Comparison of ENCODE assay signal across 11 mouse cellular contexts in the genomic region with DNA sequence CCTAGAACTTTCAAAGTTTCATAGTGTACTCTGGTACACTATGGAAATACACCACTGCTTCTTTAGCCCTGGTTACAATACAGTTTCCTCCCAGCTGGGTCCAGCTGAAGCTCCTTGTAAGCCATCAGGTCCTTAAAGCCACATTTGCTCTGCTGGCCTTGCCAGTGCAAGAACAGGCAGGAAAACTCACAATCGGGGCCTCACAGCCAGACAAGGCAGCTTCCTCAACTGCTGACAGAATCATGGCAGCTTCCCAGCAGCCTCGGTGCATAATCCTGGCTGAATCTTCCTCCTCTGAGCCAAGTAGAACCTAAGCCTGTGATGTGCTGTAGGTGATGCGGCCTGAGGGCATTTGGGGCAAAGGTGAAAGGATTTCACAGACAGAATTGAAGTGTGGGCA.
DNase-seq lines count a peak whose midpoint lies in the region; ATAC-seq and TF ChIP-seq lines count a peak whose summit lies in the region.
"Had no signal": no experiment of that assay in that cellular context is flagged by ENCODE, and none has a peak within 500 bp of the region (broad histone marks: within the 10 kb centered on the region; RNA-seq: fewer than 3 reads in every experiment).

No protein-coding gene starts in this region.

- WGBS in intestine, embryonic 14.5 days, result 56% methylated on average over 3 of the region's 3 CpGs
- 42% methylated on average over 3 of the region's 3 CpGs for WGBS in intestine, postnatal 0 days
- 41% methylated on average over 3 of the region's 3 CpGs for WGBS in heart, embryonic 13.5 days
- WGBS in lung, embryonic 14.5 days, result 41% methylated on average over 3 of the region's 3 CpGs

- H3K9ac ChIP-seq in intestine, embryonic 14.5 days (ENCODE audit: low read length), result no peak overlapping the region
- no peak overlapping the region for H3K9ac ChIP-seq in intestine, postnatal 0 days (ENCODE audit: low read depth, low read length)
- H3K9ac ChIP-seq in heart, embryonic 13.5 days, result no peak overlapping the region
- H3K9ac ChIP-seq in lung, embryonic 14.5 days, result no peak overlapping the region
- H3K9ac ChIP-seq: liver, embryonic 13.5 days had no signal

- no peak for DNase-seq in intestine, embryonic 14.5 days (ENCODE audit: low spot score)
- peak; percentile 78 for DNase-seq in brain, embryonic 14.5 days (ENCODE audit: low read depth)
- peak; percentile 87 for DNase-seq in lung, embryonic 14.5 days
- DNase-seq in neural tube, embryonic 10.5 days (ENCODE audit: extremely low spot score, low spot score), result no peak
- no peak for DNase-seq in gastrocnemius, postnatal 4 days (ENCODE audit: low spot score in 2 of 2)
- DNase-seq: adrenal gland, adult 8-10 months; liver, embryonic 13.5 days; right cerebral cortex, adult 18-20 months; thymus, adult 18-20 months had no signal

- H3K27ac ChIP-seq in intestine, embryonic 14.5 days (ENCODE audit: low read depth), result 0 out of 2 replicates have a peak overlapping the region, but pooled peaks have one; percentile 3
- no peak overlapping the region for H3K27ac ChIP-seq in intestine, postnatal 0 days (ENCODE audit: low read depth, low read length)
- H3K27ac ChIP-seq in heart, embryonic 13.5 days (replicated peaks), result peak overlapping the region; percentile 58; the same call in 1 of the 2 replicates
- peak overlapping the region; percentile 56; the same call in 1 of the 2 replicates for H3K27ac ChIP-seq in lung, embryonic 14.5 days (ENCODE audit: low read depth)
- H3K27ac ChIP-seq: liver, embryonic 13.5 days had no signal

- H3K27me3 ChIP-seq in intestine, embryonic 14.5 days (replicated peaks; ENCODE audit: control insufficient read depth, insufficient read depth, low read length), result no peaks in the 10 kb centered on the region
- no peaks in the 10 kb centered on the region for H3K27me3 ChIP-seq in intestine, postnatal 0 days (replicated peaks; ENCODE audit: control insufficient read depth, insufficient read depth, low read length)
- H3K27me3 ChIP-seq in heart, embryonic 13.5 days (replicated peaks), result no peaks in the 10 kb centered on the region
- H3K27me3 ChIP-seq in lung, embryonic 14.5 days (ENCODE audit: insufficient read depth, low read length), result no peaks in the 10 kb centered on the region
- H3K27me3 ChIP-seq: liver, embryonic 13.5 days had no signal

- no peak overlapping the region for H3K4me3 ChIP-seq in intestine, embryonic 14.5 days (ENCODE audit: low read depth, low read length)
- no peak overlapping the region for H3K4me3 ChIP-seq in intestine, postnatal 0 days (ENCODE audit: low read depth, low read length)
- H3K4me3 ChIP-seq in heart, embryonic 13.5 days, result no peak overlapping the region
- H3K4me3 ChIP-seq in lung, embryonic 14.5 days (ENCODE audit: low read depth, low read length), result no peak overlapping the region
- H3K4me3 ChIP-seq: liver, embryonic 13.5 days had no signal

- no peak for TF ChIP-seq CTCF in intestine, postnatal 0 days (IDR thresholded peaks at IDR 0.05; ENCODE audit: low read depth)
- TF ChIP-seq CTCF in brain, embryonic 14.5 days (IDR thresholded peaks at IDR 0.05; ENCODE audit: borderline replicate concordance, extremely low read depth, insufficient read depth, insufficient read length), result no peak
- TF ChIP-seq CTCF in lung, embryonic 14.5 days (IDR thresholded peaks at IDR 0.05; ENCODE audit: low read depth), result no peak

- TF ChIP-seq POLR2A in brain, embryonic 14.5 days (IDR thresholded peaks at IDR 0.05; ENCODE audit: borderline replicate concordance, extremely low read depth, insufficient read depth, insufficient read length, poor library complexity, severe bottlenecking), result no peak

- ATAC-seq in intestine, embryonic 14.5 days (replicated peaks; ENCODE audit: low FRiP score, low TSS enrichment, low read depth), result no peak
- ATAC-seq in intestine, postnatal 0 days, result no peak
- ATAC-seq in heart, embryonic 13.5 days (ENCODE audit: extremely low read depth, insufficient number of reproducible peaks, low FRiP score, low TSS enrichment), result no peak
- ATAC-seq in lung, embryonic 14.5 days (ENCODE audit: insufficient read depth), result peak; percentile 68

- peaks cover 3% of the 10 kb centered on the region for H3K9me3 ChIP-seq in intestine, embryonic 14.5 days (ENCODE audit: control insufficient read depth, low read length)
- H3K9me3 ChIP-seq in intestine, postnatal 0 days (ENCODE audit: control insufficient read depth), result 0 out of 2 replicates have a peak, but pooled peaks cover 5% of the 10 kb centered on the region
- H3K9me3 ChIP-seq in heart, embryonic 13.5 days, result peaks cover 13% of the 10 kb centered on the region
- no peaks in the 10 kb centered on the region for H3K9me3 ChIP-seq in lung, embryonic 14.5 days (ENCODE audit: low read depth, low read length)
- H3K9me3 ChIP-seq: liver, embryonic 13.5 days had no signal

- no peak overlapping the region for H3K4me2 ChIP-seq in intestine, embryonic 14.5 days (ENCODE audit: low read length)
- no peak overlapping the region for H3K4me2 ChIP-seq in intestine, postnatal 0 days (replicated peaks; ENCODE audit: low read depth)
- no peak overlapping the region for H3K4me2 ChIP-seq in heart, embryonic 13.5 days
- no peak overlapping the region for H3K4me2 ChIP-seq in lung, embryonic 14.5 days
- H3K4me2 ChIP-seq: liver, embryonic 13.5 days had no signal

- no peaks in the 10 kb centered on the region for H3K36me3 ChIP-seq in intestine, embryonic 14.5 days (ENCODE audit: control insufficient read depth, insufficient read depth, low read length)
- no peaks in the 10 kb centered on the region for H3K36me3 ChIP-seq in intestine, postnatal 0 days (ENCODE audit: control insufficient read depth, insufficient read depth)
- H3K36me3 ChIP-seq in heart, embryonic 13.5 days, result 0 out of 2 replicates have a peak, but pooled peaks cover 4% of the 10 kb centered on the region
- H3K36me3 ChIP-seq in lung, embryonic 14.5 days (ENCODE audit: insufficient read depth), result no peaks in the 10 kb centered on the region
- H3K36me3 ChIP-seq: liver, embryonic 13.5 days had no signal

- peaks cover 13% of the 10 kb centered on the region for H3K4me1 ChIP-seq in intestine, embryonic 14.5 days (replicated peaks; ENCODE audit: control insufficient read depth, insufficient read depth, low read length)
- H3K4me1 ChIP-seq in intestine, postnatal 0 days (replicated peaks; ENCODE audit: control insufficient read depth, insufficient read depth, low read length), result no peaks in the 10 kb centered on the region; the same call in 1 of the 2 replicates
- H3K4me1 ChIP-seq in heart, embryonic 13.5 days, result peaks cover 27% of the 10 kb centered on the region
- H3K4me1 ChIP-seq in lung, embryonic 14.5 days (ENCODE audit: insufficient read depth), result peaks cover 12% of the 10 kb centered on the region
- H3K4me1 ChIP-seq: liver, embryonic 13.5 days had no signal

Comparison
In these comparisons a context has a peak if more than half of its experiments do, and no peak if none do; other contexts are left out.
1. DNase-seq: peak in brain, embryonic 14.5 days (single experiment) and lung, embryonic 14.5 days (single experiment); none in intestine, embryonic 14.5 days (single experiment), neural tube, embryonic 10.5 days (single experiment) and gastrocnemius, postnatal 4 days (0 of 2).